Comparison of ENCODE assay signal across 19 mouse cellular contexts in genomic region chr16:94011224-94011623, GRCm38 (mm10). TPM values are rescaled to one million over a fixed set of nuclear protein-coding genes. Genes with fewer than 3 reads are reported as not detected.
DNase-seq lines count a peak whose midpoint lies in the region; ATAC-seq lines count a peak whose summit lies in the region.
"Had no signal": no experiment of that assay in that cellular context is flagged by ENCODE, and none has a peak within 500 bp of the region (broad histone marks: within the 10 kb centered on the region; RNA-seq: fewer than 3 reads in every experiment).

No protein-coding gene starts in this region.

- H3K27me3 ChIP-seq in splenic B cell, adult 2 months (ENCODE audit: control insufficient read depth, insufficient read depth, low read length, poor library complexity, severe bottlenecking), result no peaks in the 10 kb centered on the region
- H3K27me3 ChIP-seq: lung, embryonic 15.5 days had no signal

- ATAC-seq in granulocyte monocyte progenitor cell, adult 5-6 weeks (replicated peaks; ENCODE audit: poor library complexity, severe bottlenecking), result peak; percentile 74
- ATAC-seq: forebrain, embryonic 16.5 days; liver, embryonic 12.5 days had no signal

- H3K36me3 ChIP-seq in splenic B cell, adult 2 months (ENCODE audit: control insufficient read depth, insufficient read depth, low read length, poor library complexity, severe bottlenecking), result no peaks in the 10 kb centered on the region
- H3K36me3 ChIP-seq: liver, embryonic 12.5 days; lung, embryonic 15.5 days; midbrain, embryonic 12.5 days had no signal

- peak; percentile 26 for DNase-seq in embryo, embryonic 10.5 days (ENCODE audit: low spot score)
- DNase-seq in embryo, embryonic 10 days (ENCODE audit: low spot score), result no peak
- DNase-seq in right cerebral cortex, postnatal 14 days, result peak; percentile 16
- DNase-seq in right cerebral cortex, postnatal 36 days (ENCODE audit: low spot score in 2 of 2), result no peak
- DNase-seq in splenic B cell, adult 2 months (ENCODE audit: low read depth, low spot score), result peak; percentile 74
- DNase-seq in lung, postnatal 25 days (ENCODE audit: low spot score), result no peak
- DNase-seq in adrenal gland, postnatal 25 days, result no peak
- DNase-seq: adrenal gland, postnatal 36 days; cerebellum, postnatal 36 days; gastrocnemius, adult 2 months; kidney, adult 2 months; right cerebral cortex, postnatal 4 days; thymus, postnatal 14 days had no signal

RNA-seq across cellular contexts. Expression of gene Cldn14, which starts 2.6 kb away (rescaled TPM):
- not detected in 2 replicates for total RNA-seq in granulocyte monocyte progenitor cell, adult 5-6 weeks (2014; fragmentation: Nextera tagmentation)
- total RNA-seq in granulocyte monocyte progenitor cell, adult 5-6 weeks (2017), result not detected in 2 replicates
- not detected in 2 replicates for total RNA-seq in adrenal gland, postnatal 25 days (2021)
- total RNA-seq: adrenal gland, postnatal 36 days; gastrocnemius, adult 2 months; heart, postnatal 25 days had no signal

Comparison
In these comparisons a context has a peak if more than half of its experiments do, and no peak if none do; other contexts are left out.
1. DNase-seq: peak in embryo, embryonic 10.5 days (single experiment), right cerebral cortex, postnatal 14 days (single experiment) and splenic B cell, adult 2 months (single experiment); none in embryo, embryonic 10 days (single experiment), right cerebral cortex, postnatal 36 days (0 of 2), lung, postnatal 25 days (single experiment) and adrenal gland, postnatal 25 days (single experiment).